Mouse (Mus musculus) spleen, embryonic (tissue): ENCODE measurements around the gene Mrpl57.

ENCODE experiments used
- CTCF ChIA-PET: fragments of 350-600 bp; sonication (Branson Sonifier 250); formaldehyde crosslinking; loops from one replicate; lab custom pipeline; 2022; lab: Charles Lee

Mrpl57 gene

DNA sequence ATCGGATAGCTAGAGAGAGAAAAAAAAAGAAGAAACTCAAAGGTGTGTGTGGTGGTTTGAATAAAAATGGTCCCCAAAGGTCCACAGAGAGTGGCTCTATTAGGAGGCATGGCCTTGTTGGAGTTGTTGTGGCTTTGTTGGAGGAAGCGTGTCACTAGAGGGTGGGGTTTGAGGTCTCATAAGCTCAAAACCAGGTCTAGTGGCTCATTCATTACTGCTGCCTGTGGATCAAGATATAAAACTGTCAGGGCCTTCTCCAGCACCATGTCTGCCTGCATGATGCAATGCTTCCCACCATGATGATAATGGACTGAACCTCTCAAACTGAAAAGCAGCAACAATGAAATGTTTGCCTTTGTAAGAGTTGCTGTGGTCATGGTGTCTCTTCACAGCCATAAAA is 32.6 kb downstream of the Mrpl57 start:
- CTCF ChIA-PET, result no interaction called here

DNA sequence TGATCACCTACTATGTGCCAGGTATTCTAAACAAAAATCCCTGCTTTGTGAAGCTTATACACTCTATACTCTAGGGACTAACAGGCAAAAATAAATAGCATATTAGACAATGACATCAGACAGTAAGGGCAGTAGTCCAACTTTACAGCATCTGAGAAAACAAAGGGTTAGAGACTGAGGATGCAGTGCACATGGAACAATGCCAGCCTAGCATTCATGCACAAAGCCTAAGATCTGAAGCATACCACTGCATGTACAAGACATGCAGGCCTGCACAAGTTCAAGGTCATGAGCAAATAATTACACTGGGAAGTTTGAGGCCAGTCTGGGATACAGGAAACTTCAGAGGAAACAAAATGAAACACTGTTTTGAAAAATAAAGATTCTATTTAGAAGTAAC is 33.5 kb downstream of the Mrpl57 start:
- CTCF ChIA-PET, result interaction anchor here (0.6 kb wide), 1 partner anchor 33 kb away, joined by 3 read pairs; no protein-coding TSS in a partner anchor

DNA sequence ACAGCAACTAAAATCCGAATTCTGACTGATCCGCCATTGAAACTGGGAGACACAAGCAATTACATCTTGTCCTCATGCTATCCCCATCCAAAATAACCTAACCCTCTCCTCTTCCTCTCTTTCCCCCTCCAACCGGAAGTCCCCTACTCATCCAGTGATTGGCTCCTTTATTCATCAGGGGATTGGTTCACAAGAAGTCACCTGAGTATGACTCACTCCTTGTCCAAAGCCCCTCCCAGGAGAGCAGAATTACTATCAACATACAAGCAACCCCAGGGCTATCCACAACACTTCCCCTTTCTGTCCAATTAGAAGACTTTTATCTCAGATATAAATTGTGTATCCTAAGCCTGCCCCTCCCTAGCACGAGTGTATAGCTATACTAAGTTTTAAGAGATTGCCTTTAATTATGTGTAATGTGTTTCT is 36.0 kb downstream of the Mrpl57 start:
- CTCF ChIA-PET, result interaction anchor here (0.7 kb wide), 1 partner anchor 41 kb away, joined by 3 read pairs; no protein-coding TSS in a partner anchor

DNA sequence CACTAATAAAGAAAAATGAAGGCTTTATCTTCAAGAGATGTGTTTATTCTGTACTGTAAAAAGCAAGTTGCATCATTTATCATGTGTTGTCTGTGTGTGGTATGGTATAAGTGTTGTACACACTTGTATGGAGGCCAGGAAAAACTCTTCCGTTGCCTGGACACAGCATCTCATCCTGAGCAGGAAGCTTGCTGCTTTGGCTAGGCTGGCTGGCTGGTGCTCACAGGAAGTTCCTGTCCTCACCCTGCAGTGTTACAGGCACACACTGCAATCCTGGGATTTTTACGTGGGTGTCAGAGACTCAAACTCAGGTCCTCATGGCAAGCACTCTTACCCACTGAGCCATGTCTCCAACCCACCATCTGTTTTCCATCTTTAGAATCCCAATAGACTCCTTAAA is 37.1 kb downstream of the Mrpl57 start:
- CTCF ChIA-PET, result no interaction called here

DNA sequence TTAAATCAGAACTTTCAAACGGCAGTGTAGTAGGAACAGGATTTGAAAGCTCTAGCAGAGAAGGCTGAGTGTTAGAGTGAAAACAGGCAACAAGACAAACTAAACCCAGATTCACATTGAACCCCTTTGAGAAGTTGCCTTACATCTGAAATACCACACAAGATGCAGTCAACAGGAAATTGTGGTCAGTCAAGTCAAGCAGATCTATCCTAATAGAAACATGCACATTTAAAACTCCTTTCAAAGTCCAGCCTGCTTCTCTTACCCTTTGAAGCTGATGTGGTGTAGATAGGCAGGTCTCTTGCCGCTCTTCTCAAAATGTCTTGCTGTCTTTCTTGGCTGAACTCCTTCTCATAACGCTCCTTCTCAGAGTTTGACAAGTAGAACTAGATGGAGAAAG is 39.2 kb downstream of the Mrpl57 start:
- CTCF ChIA-PET, result no interaction called here

DNA sequence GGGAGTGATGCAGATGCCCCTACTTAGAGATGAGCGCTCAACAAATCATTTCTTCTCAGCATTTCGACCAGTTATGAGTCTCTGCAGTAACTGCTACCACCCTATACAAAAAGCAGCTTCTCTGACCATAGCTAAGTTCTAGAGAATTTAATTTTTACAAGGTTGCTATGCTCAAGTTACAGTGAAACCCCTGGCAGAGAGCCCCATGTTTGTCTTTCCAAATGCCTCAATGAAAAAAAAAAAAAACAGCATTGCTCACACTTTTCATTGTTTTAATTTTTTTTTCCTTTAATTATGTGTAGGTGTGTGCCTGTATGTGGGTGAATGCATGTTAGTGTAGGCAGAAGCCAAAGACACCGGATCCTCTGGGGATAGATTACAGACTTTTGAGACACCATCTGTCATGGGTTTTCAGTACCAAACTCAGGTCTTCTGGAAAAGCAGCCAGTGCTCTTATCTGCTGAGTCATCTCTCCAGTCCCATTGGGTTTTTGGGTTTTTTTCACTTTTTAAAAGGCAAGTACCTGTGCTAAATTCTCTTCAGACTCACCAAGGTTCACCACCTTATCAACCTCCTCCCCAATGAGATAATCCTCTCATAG is 40.7 kb downstream of the Mrpl57 start:
- CTCF ChIA-PET, result no interaction called here

DNA sequence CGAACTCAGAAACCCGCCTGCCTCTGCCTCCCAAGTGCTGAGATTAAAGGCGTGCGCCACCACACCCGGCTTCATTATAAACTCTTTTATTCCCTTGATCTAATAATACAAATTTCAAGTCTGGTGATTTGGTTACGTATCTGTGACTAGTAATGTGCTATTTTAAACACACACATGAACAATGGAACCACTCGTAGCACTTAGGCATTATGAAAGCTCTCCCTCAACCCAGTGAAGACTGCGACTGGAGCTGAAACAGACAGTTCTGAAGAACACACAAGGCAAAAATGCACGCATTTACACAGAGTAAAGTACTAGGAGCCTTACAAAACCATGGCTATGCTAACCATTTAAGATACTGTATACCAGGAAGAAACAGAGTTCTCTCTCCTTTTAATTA is 51.9 kb downstream of the Mrpl57 start:
- CTCF ChIA-PET, result no interaction called here
